Mouse (Mus musculus) CD4-positive, CD25-positive, alpha-beta regulatory T cell, adult 4 months (primary cell): ENCODE measurements around the gene Gfi1b. TPM values are rescaled to one million over a fixed set of nuclear protein-coding genes. Genes with fewer than 3 reads are reported as not detected.

Experiments
- ATAC-seq: one replicate; pipeline ENCODE4 v1.8.0; 2017
- polyA plus RNA-seq, 2 experiments: library from polyadenylated mRNA; unstranded; fragments of 100-300 nt; shearing (Covaris generic); gene quantifications; one replicate each; pipeline ENCODE4 v1.2.1; 2017

Gene Gfi1b
- polyA plus RNA-seq, 2 experiments from 2014 or later = not detected

DNA sequence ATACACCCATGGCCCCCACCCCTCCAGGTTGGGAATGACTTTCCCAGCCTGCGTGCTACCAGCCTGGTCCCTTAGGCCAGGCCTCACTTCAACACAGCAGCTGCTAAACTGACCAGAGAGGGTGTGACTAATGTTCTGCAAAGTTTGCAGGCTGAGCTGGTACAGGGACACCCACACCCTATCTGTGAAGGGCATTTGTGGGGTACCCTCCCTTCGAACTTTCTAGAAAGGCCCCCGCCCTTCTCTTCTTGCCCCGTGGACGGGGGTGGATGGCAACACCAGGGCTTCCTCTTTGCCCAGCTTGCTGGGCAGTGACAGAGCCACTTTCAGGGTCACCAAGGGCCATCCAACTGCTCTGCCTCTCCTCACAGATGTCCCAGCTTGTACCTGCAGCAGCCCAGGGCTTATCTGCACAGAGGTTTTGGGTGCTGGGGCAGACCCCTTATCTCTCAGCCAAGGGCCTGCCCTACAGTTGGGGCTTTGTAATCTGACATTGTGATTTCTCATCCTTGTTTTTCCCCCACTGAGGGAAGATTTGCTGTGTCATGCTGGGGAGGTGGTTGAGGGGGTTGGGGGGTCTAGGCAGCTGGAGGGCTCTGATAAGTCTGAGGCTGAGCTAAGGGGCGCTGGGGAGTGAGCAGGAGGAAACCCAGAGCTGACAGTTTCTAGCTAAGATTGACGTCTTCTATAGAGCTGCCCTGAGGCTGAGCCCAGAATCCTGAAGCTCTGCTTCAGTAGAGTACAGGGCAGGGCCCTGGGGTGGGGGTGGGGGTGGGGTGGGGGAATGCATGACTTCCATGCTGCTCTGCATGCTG lies 23.8 kb downstream of the Gfi1b start:
- no peak for ATAC-seq

DNA sequence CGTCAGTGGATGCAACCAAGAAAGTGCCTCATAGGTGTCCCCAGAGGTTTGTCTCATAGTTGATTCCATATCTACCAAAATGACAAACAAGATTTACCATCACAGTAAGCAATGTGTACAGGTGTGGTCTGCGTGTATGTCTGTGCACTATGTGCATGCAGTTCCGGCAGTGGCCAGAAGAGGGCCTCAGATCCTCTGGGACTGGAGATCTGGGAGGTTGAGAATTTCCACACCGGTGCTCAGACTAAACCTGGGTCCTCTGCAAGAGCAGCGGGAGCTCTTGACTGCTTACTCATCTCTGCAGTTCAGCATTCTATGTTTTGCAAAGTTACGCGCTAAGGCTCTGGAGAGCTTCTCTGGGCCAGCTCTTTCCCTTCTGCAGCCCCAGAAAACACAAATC lies 24.8 kb downstream of the Gfi1b start:
- ATAC-seq = no peak

DNA sequence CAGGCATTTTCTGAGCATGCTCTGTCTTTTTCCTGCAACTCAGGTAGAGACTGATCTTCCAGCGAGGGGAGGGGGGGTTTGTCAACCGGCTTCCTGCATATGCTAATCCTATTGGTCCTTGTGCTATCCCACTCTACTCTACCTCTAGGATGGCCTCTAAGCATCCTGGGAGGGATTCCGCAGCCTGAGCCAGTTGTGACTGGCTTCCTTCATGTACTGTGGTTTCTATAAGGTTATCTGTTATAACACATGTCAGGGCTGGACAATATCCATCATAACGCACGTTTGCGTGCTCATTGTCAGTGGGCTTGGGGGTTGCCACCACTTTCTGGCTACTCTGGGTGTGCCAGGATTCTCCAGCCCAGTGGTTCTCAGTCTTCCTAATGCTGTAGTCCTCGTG lies 25.8 kb downstream of the Gfi1b start:
- ATAC-seq = no peak

DNA sequence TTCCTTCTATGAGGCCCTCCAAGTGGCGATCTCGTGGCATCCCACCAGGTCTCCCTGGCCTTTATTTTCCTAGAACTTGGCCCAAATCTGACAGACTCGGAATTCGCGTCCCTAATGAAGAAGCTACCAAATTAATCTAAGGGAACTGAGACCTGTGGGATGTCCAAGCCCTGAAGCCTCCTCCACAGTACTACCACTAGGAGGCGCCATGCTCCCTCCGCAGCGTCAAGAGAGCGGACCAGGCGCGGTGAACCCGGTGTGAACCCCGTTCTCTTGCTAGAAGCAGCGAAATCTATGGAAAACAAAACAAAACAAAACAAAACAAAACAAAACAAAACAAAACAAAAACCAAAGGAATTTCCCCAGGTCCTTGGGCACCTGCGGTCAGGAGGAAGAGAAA lies 29.0 kb downstream of the Gfi1b start:
- ATAC-seq = no peak

DNA sequence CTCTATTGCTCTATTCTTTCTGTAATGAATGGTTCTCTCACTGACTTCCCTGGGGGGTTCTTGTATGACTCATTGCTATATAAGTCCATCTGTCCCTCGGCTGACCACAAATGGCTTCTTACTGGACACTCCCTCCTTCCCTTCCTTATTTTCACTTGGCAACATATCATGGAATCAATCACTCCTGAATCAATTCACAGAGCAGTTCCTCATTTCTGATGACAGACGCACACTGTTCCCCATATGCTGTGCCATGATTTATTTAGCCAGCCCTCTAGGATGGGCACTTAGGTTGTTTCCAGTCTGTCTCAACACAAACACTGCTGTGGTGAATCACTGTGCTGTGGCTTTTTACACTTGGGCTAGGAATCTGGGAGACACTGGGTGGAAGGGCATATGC lies 30.3 kb downstream of the Gfi1b start:
- ATAC-seq = no peak

DNA sequence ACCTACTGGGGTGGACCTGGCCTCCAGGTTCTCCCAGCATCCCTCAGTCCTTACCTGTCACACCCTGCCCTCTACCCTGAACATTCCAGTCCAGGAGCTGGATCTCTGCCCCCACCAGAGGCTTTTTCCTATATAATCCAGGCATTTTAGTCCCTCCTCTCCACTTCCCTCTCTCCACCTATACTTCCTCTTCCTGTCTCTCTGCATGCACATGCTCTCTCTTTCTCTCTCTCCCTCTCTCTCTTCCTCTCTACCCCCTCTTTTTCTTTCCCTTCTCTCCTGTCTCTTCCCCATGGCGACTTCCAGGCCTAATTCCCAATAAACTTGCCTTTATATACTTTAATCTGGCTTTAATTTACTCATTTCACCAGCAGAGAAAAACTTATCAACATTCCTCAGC lies 33.2 kb downstream of the Gfi1b start:
- no peak for ATAC-seq

DNA sequence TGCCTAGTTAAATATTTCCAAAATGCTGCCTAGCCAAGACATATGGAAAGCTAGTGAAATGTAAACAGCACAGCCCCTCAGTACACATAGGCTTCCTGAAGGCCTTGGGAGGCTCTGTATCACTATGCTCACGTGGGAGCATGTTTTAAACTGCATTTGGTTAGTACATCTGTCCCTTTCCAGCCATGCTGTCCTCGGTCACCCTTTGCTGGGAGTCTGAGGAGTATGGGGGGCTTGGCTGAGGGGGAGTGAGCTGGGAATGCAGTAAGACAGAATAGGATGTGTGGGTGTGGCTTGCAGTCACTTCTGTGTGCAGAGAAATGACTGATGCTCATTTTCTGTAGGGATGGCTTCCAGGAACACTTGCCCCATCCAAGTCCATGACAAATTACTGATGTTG lies 36.1 kb downstream of the Gfi1b start:
- no peak for ATAC-seq

DNA sequence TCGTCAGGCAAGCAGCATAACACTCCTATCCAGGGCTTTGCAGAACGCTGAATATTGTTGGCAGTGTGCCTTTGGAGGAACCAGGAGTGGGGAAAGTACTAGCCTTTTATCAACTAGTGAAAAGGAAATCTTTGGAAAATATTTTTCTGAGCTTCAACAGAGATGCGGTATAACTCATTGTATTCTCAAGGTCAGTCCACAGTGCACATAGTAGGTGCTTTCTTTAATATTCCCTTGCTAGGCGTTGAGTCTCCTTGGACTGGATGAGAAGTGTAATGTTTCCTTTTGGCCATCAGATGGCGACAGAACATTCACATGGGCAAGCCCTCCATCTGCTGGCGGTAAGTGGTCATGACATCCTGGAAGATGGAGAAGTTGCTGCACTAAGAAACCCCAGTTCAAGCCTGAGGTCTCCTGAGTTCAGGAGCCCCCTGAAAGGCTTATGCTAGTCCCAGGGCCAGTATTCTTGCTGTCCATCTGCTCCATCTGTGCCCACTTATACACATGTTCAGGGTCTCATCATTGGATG lies 36.7 kb downstream of the Gfi1b start:
- peak; percentile 63 for ATAC-seq

DNA sequence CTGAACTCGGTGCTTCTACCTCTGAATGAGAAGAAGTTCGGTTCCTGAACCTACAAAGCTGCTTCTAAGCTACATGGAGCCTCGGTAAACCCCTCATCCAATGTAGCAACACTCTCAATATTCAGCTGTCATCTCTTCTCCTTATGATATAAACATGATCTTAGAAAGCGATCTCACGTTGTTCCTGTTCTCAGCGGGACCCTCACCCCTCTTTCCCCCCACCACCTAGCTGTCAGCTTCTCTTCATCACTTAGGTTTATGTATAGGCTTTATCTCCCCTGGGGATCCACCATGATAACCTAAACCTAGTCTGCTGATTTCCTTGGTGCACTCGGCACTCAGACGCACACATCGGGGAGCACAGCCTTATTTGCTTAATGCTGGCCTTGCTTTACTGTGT lies 38.1 kb downstream of the Gfi1b start, which contains the start of gene Gtf3c5:
Gene Gtf3c5 (minus strand): TSS at position 101 of the 400 bp plus-strand sequence.
- no peak for ATAC-seq

DNA sequence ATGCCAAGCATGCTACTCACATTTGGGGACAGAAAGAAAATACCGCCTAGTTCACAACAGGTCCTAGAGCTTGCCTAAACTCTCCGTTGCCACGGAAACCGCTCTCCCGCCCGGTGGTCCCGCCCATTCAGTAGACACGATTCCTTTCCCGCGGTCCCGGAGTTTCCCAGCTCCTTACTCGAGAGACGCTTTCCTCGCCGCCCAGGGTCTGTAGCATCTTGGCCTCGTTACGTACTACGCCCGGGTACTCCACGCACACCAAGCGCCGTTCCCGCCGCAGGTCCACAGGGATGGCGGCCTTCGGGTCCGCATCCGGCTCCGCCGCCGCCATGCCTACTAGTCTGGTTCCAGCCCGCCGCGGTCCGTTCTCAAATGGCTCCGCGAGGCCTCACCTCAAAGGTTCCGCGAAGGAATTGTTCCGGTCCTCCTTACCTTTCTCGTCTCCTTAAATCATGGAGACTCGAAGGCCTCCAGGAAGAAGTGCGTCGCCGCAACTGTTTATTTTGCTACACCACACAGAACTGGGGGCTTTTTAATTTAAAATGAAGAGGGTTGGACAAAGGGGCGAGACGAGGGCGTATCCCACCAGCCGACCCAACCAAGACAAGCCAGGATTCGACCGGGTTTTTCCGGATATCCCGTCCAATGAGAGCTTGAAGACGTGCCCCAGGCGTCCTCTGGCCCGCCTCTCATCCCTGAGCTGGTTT lies 39.0 kb downstream of the Gfi1b start:
- ATAC-seq = peak; percentile 88

DNA sequence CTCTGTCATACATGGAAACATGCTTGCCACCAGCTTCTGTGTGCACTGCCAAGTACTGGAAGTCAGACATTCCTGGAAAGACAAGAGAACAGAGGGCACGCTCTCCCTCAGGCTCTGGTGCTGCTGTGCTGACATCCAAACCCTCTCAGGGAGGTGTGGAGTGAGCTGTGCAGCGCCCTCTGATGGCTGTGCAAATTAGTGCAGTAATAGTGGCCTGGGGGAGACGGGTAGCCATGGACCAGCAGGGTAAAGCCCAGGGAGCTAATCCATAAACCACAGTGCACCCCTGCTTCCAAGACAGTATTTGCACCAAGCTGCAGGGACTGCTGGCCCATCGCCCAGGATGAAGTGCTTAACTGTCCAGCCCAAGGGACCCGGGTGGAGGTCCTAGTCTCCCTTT lies 43.8 kb downstream of the Gfi1b start:
- ATAC-seq = no peak

DNA sequence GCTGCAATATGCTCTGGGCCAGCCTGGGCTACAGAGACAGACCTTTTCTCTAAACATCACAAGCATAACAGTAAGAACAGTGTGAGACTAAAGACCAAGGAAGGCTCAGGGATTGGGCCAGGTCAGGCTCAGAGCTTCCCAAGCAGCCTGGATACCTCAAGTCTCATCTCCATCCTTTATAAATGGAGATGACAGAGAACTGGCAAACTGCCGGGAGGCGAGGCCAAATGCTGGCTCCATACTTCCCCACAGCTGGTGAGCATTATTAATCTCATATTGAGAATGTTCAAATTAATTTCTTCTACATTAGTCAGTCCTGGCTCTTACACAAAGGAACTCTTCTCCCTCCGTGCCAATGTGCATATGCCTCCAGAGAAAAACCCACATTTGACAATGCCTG lies 45.0 kb downstream of the Gfi1b start:
- no peak for ATAC-seq

DNA sequence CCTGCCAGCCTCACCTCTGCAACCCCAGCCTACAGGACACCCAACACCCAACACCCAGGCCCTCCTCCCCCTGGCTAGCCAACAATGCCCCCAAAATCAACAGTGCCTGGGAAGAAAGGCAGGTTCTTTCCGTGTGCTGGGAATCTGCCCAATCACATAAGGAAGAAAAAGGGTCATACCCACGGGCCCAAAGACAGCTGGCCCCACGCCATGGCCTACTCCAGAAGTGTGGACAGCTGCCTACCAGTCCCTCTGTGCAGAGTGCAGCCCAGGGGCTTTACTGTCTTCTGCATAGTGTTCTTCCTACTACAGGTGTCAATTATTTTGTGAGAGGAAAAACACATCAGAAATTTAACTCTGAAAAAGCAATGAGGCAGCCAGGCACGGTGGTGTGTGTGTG lies 46.4 kb downstream of the Gfi1b start:
- no peak for ATAC-seq

DNA sequence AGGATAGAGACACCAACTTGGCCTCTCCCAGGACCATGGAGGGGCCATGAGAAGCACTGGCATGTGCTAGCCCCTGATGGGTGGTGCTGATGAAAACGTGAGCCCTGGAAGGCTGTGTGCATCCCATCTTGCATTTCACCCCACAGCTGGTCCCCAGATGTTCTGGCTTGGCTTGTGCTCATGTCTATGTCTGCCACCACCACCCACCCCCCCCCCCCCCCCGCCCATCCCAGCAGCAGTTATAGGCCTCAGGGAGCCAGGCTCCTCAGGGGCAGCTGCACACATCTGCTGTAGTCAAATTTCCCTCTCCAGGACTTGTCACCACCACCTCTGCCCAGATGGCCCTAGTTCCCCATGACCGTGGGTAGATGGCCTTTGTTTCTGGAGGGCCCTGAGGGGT lies 51.9 kb downstream of the Gfi1b start:
- no peak for ATAC-seq

DNA sequence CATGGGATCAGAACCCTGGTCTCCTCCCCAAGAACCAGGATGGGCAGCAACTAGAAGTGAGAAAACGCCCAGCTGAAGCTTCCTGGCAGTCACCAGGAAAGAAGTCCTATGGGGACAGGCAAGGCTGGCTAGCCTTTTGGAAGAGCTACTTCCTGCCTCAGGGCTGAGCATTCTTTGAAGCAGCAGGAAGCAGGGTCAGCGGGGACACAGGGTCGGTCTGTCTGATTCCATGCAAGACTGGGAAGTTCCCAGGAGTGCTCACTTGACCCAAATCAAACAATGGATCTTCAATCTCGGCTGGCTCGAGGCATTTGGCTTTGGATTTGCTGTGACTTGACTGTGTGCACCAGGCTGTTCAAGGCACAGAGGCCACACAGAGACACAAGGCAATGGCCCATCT lies 55.2 kb downstream of the Gfi1b start:
- no peak for ATAC-seq

DNA sequence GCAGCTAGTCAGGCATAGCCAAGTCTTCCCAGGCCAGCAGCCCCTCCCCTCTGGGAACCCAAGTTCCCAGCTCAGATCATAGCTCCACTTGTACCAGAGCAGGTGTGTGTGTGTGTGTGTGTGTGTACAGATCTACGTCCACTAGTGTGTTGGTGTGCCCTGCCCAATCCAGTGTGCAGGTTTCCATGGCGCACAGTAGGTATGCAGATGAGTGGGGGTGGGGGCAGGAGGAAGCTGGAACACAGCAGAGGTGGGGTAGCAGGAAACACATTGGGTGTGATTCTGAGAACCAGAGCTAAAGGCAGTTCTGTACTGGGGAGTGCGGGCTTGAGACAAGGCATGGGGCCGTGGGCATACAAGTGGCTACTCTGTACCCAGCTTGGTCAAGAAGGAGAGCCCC lies 57.4 kb downstream of the Gfi1b start:
- no peak for ATAC-seq

DNA sequence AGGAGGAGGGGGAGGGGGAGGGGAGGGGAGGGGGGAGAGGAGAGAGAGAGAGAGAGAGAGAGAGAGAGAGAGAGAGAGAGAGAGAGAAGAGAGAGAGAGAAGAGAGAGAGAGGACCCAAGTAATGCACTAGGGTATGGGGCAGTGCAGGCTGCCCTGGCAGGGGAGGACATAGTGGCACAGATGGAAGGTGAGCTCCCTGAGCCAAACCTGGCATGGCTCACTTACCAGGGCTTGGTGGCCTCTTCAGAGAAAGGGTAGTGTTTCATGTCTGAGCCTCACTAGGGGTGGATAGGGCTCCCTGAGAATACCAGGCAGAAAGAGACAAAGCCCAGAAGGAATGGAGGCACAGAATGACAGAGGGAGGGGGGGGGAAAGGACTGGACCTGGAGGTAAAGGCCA lies 58.0 kb downstream of the Gfi1b start:
- no peak for ATAC-seq

DNA sequence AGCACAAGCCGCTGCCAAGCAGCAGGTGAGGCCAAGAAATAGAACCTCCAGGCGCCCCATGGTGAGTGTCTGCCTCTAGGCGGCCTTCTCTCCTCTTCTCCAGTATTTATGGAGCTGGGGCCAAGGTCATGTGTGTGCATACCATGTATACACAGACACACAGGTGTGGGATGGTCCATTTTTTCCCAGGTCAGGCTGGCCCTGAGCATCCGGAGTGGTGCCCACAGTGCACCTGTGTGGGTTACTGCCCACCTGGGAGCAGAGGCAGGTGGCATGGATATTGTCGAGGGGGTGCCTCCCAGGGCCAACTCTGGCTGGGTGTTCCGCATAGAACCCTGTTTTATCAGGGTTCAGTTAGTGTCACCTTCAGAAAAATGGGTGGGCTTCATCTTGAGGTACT lies 58.5 kb downstream of the Gfi1b start, which contains the start of gene Cel:
Gene Cel (minus strand): TSS at position 101 of the 400 bp plus-strand sequence.
- no peak for ATAC-seq

Other genes starting within 250 kb of the Gfi1b start
- not detected for gene Ppp1r26, start 175.2 kb downstream of the Gfi1b start, polyA plus RNA-seq
- gene 1700007K13Rik, start 155.7 kb downstream of the Gfi1b start, polyA plus RNA-seq = not detected
- 10 to 100 TPM; 19.5 to 24.0 TPM for gene Mrps2, start 153.9 kb downstream of the Gfi1b start, polyA plus RNA-seq
- not detected for gene Gbgt1, start 125.1 kb downstream of the Gfi1b start, polyA plus RNA-seq
- not detected for gene Gm10134, start 115.9 kb downstream of the Gfi1b start, polyA plus RNA-seq
- gene Ralgds, start 108.9 kb downstream of the Gfi1b start, polyA plus RNA-seq = 1 to 10 TPM; 4.3 to 8.8 TPM
- not detected for gene Cel, start 58.6 kb downstream of the Gfi1b start, polyA plus RNA-seq
- gene Gtf3c5, start 38.2 kb downstream of the Gfi1b start, polyA plus RNA-seq = 10 to 100 TPM; 18.5 to 27.0 TPM
- gene Tsc1, start 19.2 kb upstream of the Gfi1b start, polyA plus RNA-seq = 10 to 100 TPM; 15.9 to 33.3 TPM
- not detected for gene Spaca9, start 77.7 kb upstream of the Gfi1b start, polyA plus RNA-seq
- not detected for gene Ak8, start 78.2 kb upstream of the Gfi1b start, polyA plus RNA-seq
- 1 to 10 TPM; 3.2 to 3.3 TPM for gene Gtf3c4, start 218.4 kb upstream of the Gfi1b start, polyA plus RNA-seq
- gene Ddx31, start 218.4 kb upstream of the Gfi1b start, polyA plus RNA-seq = 10 to 100 TPM; 15.3 to 15.9 TPM